8 mouse cellular contexts compared by ENCODE assay signal in the genomic region with DNA sequence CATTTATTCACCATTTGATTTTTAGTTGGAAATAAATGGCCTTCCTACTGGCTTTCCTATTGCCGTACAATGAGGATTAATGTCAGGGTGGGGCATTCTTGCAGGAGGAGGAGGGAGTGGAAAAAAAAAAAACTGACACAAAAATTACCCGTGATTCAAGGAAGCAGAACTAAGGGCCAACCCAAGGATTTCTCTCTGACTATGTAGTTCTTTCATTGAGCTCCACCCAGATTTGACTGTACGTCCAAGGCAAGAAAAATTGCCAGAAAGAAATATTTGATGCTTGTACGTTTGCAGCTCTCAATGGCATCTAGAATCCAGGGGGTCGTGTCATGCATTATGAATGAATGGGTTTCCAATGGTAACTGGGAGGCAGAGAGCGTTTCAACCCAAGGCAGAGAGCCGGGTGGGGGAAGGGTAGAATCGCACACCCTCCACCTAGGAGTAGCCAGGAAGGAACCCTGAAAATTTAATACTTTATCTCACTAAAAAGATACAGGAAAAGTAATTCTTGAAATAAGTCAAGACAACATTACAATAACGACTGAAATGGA. TPM values are rescaled to one million over a fixed set of nuclear protein-coding genes. Genes with fewer than 3 reads are reported as not detected.
DNase-seq lines count a peak whose midpoint lies in the region; ATAC-seq lines count a peak whose summit lies in the region.

No protein-coding gene starts in this region.

- peak overlapping the region; percentile 72 for H3K4me2 ChIP-seq in embryonic facial prominence, embryonic 15.5 days (replicated peaks)
- peak overlapping the region; percentile 89 for H3K4me2 ChIP-seq in limb, embryonic 13.5 days (replicated peaks)
- peak overlapping the region; percentile 74 for H3K4me2 ChIP-seq in stomach, embryonic 14.5 days (replicated peaks; ENCODE audit: low read depth, low read length)

- peaks cover 62% of the 10 kb centered on the region for H3K4me1 ChIP-seq in embryonic facial prominence, embryonic 15.5 days
- H3K4me1 ChIP-seq in limb, embryonic 13.5 days: peaks cover 48% of the 10 kb centered on the region
- H3K4me1 ChIP-seq in stomach, embryonic 14.5 days (ENCODE audit: control insufficient read depth, insufficient read depth, low read length): peaks cover 15% of the 10 kb centered on the region; the same call in 1 of the 2 replicates

- peak; percentile 39 to 53 for DNase-seq in right cerebral cortex, adult 2 months (ENCODE audit: low spot score in 2 of 2)
- DNase-seq in right cerebral cortex, postnatal 36 days (ENCODE audit: low spot score in 2 of 2): no peak
- no peak for DNase-seq in gastrocnemius, postnatal 25 days
- no peak for DNase-seq in urinary bladder, postnatal 25 days (ENCODE audit: low spot score)
- no peak for DNase-seq in thymus, postnatal 0 days (ENCODE audit: low spot score)

- H3K9ac ChIP-seq in embryonic facial prominence, embryonic 15.5 days: no peak overlapping the region
- peak overlapping the region; percentile 70; the same call in 1 of the 2 replicates for H3K9ac ChIP-seq in limb, embryonic 13.5 days
- peak overlapping the region; percentile 34; the same call in 1 of the 2 replicates for H3K9ac ChIP-seq in stomach, embryonic 14.5 days (replicated peaks; ENCODE audit: low read depth, low read length)

- H3K27me3 ChIP-seq in embryonic facial prominence, embryonic 15.5 days: no peaks in the 10 kb centered on the region
- H3K27me3 ChIP-seq in limb, embryonic 13.5 days: no peaks in the 10 kb centered on the region
- H3K27me3 ChIP-seq in stomach, embryonic 14.5 days (ENCODE audit: control insufficient read depth, insufficient read depth, low read length): no peaks in the 10 kb centered on the region

- 6% methylated on average over 9 of the region's 9 CpGs for WGBS in embryonic facial prominence, embryonic 15.5 days
- 13% methylated on average over 9 of the region's 9 CpGs for WGBS in limb, embryonic 13.5 days
- WGBS in stomach, embryonic 14.5 days: 3% methylated on average over 9 of the region's 9 CpGs

- no peak overlapping the region for H3K27ac ChIP-seq in embryonic facial prominence, embryonic 15.5 days (replicated peaks)
- H3K27ac ChIP-seq in limb, embryonic 13.5 days: no peak overlapping the region
- no peak overlapping the region for H3K27ac ChIP-seq in stomach, embryonic 14.5 days (ENCODE audit: low read length)

- no peak for ATAC-seq in embryonic facial prominence, embryonic 15.5 days (ENCODE audit: insufficient number of reproducible peaks, low FRiP score, low TSS enrichment, low read depth)
- ATAC-seq in limb, embryonic 13.5 days (ENCODE audit: low FRiP score, low read depth): no peak
- no peak; the same call in 1 of the 2 replicates for ATAC-seq in stomach, embryonic 14.5 days (ENCODE audit: insufficient number of reproducible peaks, insufficient read depth, low FRiP score, low read depth)

- H3K36me3 ChIP-seq in embryonic facial prominence, embryonic 15.5 days: no peaks in the 10 kb centered on the region
- no peaks in the 10 kb centered on the region for H3K36me3 ChIP-seq in limb, embryonic 13.5 days
- H3K36me3 ChIP-seq in stomach, embryonic 14.5 days (ENCODE audit: control insufficient read depth, insufficient read depth, low read length): no peaks in the 10 kb centered on the region

- peak overlapping the region; percentile 43 for H3K4me3 ChIP-seq in embryonic facial prominence, embryonic 15.5 days (replicated peaks)
- H3K4me3 ChIP-seq in limb, embryonic 13.5 days: peak overlapping the region; percentile 52
- peak overlapping the region; percentile 36 for H3K4me3 ChIP-seq in stomach, embryonic 14.5 days (ENCODE audit: low read depth, low read length)

- H3K9me3 ChIP-seq in embryonic facial prominence, embryonic 15.5 days (replicated peaks): no peaks in the 10 kb centered on the region
- H3K9me3 ChIP-seq in limb, embryonic 13.5 days: no peaks in the 10 kb centered on the region
- H3K9me3 ChIP-seq in stomach, embryonic 14.5 days (ENCODE audit: control insufficient read depth, low read depth, low read length): no peaks in the 10 kb centered on the region

RNA-seq across cellular contexts. Expression of gene Gm6525, which starts 45.9 kb away (rescaled TPM):
- 1.6 and 1.7 TPM in 2 replicates for polyA plus RNA-seq in embryonic facial prominence, embryonic 15.5 days (2015; fragmentation: Nextera tagmentation; extraction: Ambion mirVana)
- polyA plus RNA-seq in limb, embryonic 13.5 days (2015; fragmentation: Nextera tagmentation; extraction: Ambion mirVana): 1.3 and 1.5 TPM in 2 replicates
- 1.2 and 1.7 TPM in 2 replicates for polyA plus RNA-seq in stomach, embryonic 14.5 days (2014; fragmentation: Nextera tagmentation; extraction: Ambion mirVana)
- not detected for total RNA-seq in gastrocnemius, postnatal 25 days (2021)
- 0.13 TPM in 1 of 2 replicates, not detected in the other for polyA plus RNA-seq in thymus, postnatal 0 days (2015; fragmentation: Nextera tagmentation; extraction: Ambion mirVana)

Comparison
In these comparisons a context has a peak if more than half of its experiments do, and no peak if none do; other contexts are left out.
1. DNase-seq: peak in right cerebral cortex, adult 2 months (2 of 2); none in right cerebral cortex, postnatal 36 days (0 of 2), gastrocnemius, postnatal 25 days (single experiment), urinary bladder, postnatal 25 days (single experiment) and thymus, postnatal 0 days (single experiment).
2. Peak in every context shown above with its lines, with median percentiles within 50 percentile points of each other: H3K4me2 ChIP-seq and H3K4me3 ChIP-seq.